Comparison of ENCODE assay signal across 17 mouse cellular contexts in the genomic region with DNA sequence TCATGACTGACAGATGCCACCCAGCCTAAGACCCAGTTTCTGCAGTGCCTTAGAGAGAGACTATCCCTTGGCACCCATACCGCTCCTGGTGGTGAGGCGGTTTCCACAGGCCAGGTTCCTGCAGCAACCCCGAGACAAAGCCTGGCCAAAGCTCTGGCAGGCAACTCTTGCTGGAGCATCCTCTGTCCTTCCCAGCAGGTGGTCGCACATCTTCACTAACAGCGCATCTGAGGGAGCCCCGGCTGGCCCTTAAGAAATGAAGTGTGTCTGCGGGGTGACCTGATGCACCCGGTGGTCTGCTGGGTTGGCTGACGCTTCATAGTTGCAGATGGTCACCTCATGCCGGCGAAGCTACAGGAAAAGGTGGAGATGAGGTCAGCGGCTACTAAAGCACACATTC.
"Had no signal": no experiment of that assay in that cellular context is flagged by ENCODE, and none has a peak within 500 bp of the region (broad histone marks: within the 10 kb centered on the region; RNA-seq: fewer than 3 reads in every experiment).

No protein-coding gene starts in this region.

- H3K4me2 ChIP-seq: lung, embryonic 15.5 days; midbrain, embryonic 11.5 days; midbrain, embryonic 13.5 days; midbrain, embryonic 15.5 days; neural tube, embryonic 12.5 days; stomach, embryonic 15.5 days had no signal

- H3K4me3 ChIP-seq: lung, embryonic 15.5 days; megakaryocyte, embryonic 14.5 days; midbrain, embryonic 13.5 days; midbrain, embryonic 15.5 days; neural tube, embryonic 12.5 days; stomach, embryonic 15.5 days had no signal

- DNase-seq: lung, adult 2 months; lung, postnatal 14 days; lung, postnatal 36 days; right cerebral cortex, postnatal 14 days; thymus, adult 2 months; thymus, postnatal 25 days; thymus, postnatal 4 days had no signal

- H3K9ac ChIP-seq: lung, embryonic 15.5 days; midbrain, embryonic 13.5 days; midbrain, embryonic 15.5 days; neural tube, embryonic 12.5 days; stomach, embryonic 15.5 days had no signal

- H3K27me3 ChIP-seq: lung, embryonic 15.5 days; megakaryocyte, embryonic 14.5 days; midbrain, embryonic 13.5 days; midbrain, embryonic 15.5 days; neural tube, embryonic 12.5 days; stomach, embryonic 15.5 days had no signal

- ATAC-seq: lung, postnatal 0 days; midbrain, embryonic 13.5 days; midbrain, embryonic 15.5 days had no signal

- H3K9me3 ChIP-seq: lung, embryonic 15.5 days; megakaryocyte, embryonic 14.5 days; midbrain, embryonic 13.5 days; midbrain, embryonic 15.5 days; neural tube, embryonic 12.5 days; stomach, embryonic 15.5 days had no signal

- H3K27ac ChIP-seq: lung, embryonic 15.5 days; macrophage; midbrain, embryonic 13.5 days; midbrain, embryonic 15.5 days; neural tube, embryonic 12.5 days; stomach, embryonic 15.5 days; stomach, postnatal 0 days had no signal
